Mouse (Mus musculus) monocyte, adult 5-6 weeks (primary cell): ENCODE results near the gene Zc3h15. TPM values are rescaled to one million over a fixed set of nuclear protein-coding genes. Genes with fewer than 3 reads are reported as not detected.
"Not testable (repeated sequence)": the region's sequence is repeated elsewhere in the genome, so short reads cannot be mapped to it uniquely, and the experiment has no call there.

Experiments used
- ATAC-seq: fragments of 153-309, 156-312 bp; replicated peaks from 2 replicates; pipeline ENCODE4 v1.8.0; 2017; ENCODE audit warnings: mild to moderate bottlenecking; ENCODE audit not compliant: low TSS enrichment, insufficient number of reproducible peaks, severe bottlenecking, poor library complexity, low FRiP score
- total RNA-seq: library from RNA; stranded (forward); fragments of 200-1000, 200-491, 200-594 nt; gene quantifications from 3 replicates; pipeline ENCODE4 v1.2.3, GENCODE M21; 2017

Gene Zc3h15
- total RNA-seq, 1 experiment from 2014 or later, result 259 TPM

- ATAC-seq, result no peak
These were observed 58.2 kb downstream of the Zc3h15 start for GRCm38 (mm10) chr2:83702411-83702810.

GRCm38 (mm10) chr2:83705580-83706158 lies 61.4 kb downstream of the Zc3h15 start:
- no peak for ATAC-seq

GRCm38 (mm10) chr2:83709896-83710524 lies 65.8 kb downstream of the Zc3h15 start:
- ATAC-seq, result no peak

- not testable (repeated sequence) for ATAC-seq
These were observed 69.0 kb downstream of the Zc3h15 start for GRCm38 (mm10) chr2:83713281-83713680.

- no peak for ATAC-seq
These were observed 69.7 kb downstream of the Zc3h15 start for GRCm38 (mm10) chr2:83713946-83714345.

Other genes with a start within 250 kb of the Zc3h15 start
- gene Itgav, start 80.0 kb downstream of the Zc3h15 start, total RNA-seq, result 112 to 168 TPM (median 124 TPM) in 3 replicates
- 0.10 TPM in 1 of 3 replicates, not detected in the others for gene Fam171b, start 168.2 kb downstream of the Zc3h15 start, total RNA-seq